Mouse (Mus musculus) limb, embryonic 11.5 days (tissue): Measurements from ENCODE around the gene Vmn2r120. TPM values are rescaled to one million over a fixed set of nuclear protein-coding genes. Genes with fewer than 3 reads are reported as not detected.
"Not testable (repeated sequence)": the region's sequence is repeated elsewhere in the genome, so short reads cannot be mapped to it uniquely, and the experiment has no call there.

Source experiments
- ATAC-seq: fragments of 200-750 bp; cut with Nextera tagmentation; 2 replicates; pipeline ENCODE4 v1.8.0; 2017; ENCODE audit warnings: low read depth; ENCODE audit not compliant: insufficient number of reproducible peaks, low FRiP score, low TSS enrichment
- DNase-seq: peaks from one replicate; pipeline ENCODE4 v3.0.0-alpha.2; 2015; ENCODE audit warnings: low spot score
- H3K27ac ChIP-seq: fragments of 300-500 bp; sonication (generic); replicated peaks from 2 replicates; pipeline ENCODE4 v1.5.1; 2014; ENCODE audit warnings: low read depth, mild to moderate bottlenecking, low read length
- H3K27me3 ChIP-seq: fragments of 300-500 bp; sonication (generic); 2 replicates; pipeline ENCODE4 v1.6.1; 2014; ENCODE audit warnings: mild to moderate bottlenecking, low read length, mixed read lengths; ENCODE audit not compliant: control insufficient read depth, insufficient read depth
- H3K36me3 ChIP-seq: fragments of 300-500 bp; sonication (generic); 2 replicates; pipeline ENCODE4 v1.6.1; 2014; ENCODE audit warnings: mild to moderate bottlenecking, low read length, moderate library complexity, mixed read lengths; ENCODE audit not compliant: control insufficient read depth, insufficient read depth
- H3K4me1 ChIP-seq: fragments of 300-500 bp; sonication (generic); 2 replicates; pipeline ENCODE4 v1.6.1; 2014; ENCODE audit warnings: low read length, mixed read lengths; ENCODE audit not compliant: control insufficient read depth, insufficient read depth
- H3K4me2 ChIP-seq: fragments of 300-500 bp; sonication (generic); 2 replicates; pipeline ENCODE4 v1.6.1; 2014; ENCODE audit warnings: low read depth, mild to moderate bottlenecking, moderate library complexity; ENCODE audit not compliant: severe bottlenecking
- H3K4me3 ChIP-seq: fragments of 300-500 bp; sonication (generic); 2 replicates; pipeline ENCODE4 v1.5.1; 2014; ENCODE audit warnings: low read depth, low read length
- H3K9ac ChIP-seq: fragments of 300-500 bp; sonication (generic); 2 replicates; pipeline ENCODE4 v1.6.1; 2014; ENCODE audit warnings: mild to moderate bottlenecking, low read length
- H3K9me3 ChIP-seq: fragments of 300-500 bp; sonication (generic); 2 replicates; pipeline ENCODE4 v1.6.1; 2016; ENCODE audit warnings: low read length; ENCODE audit not compliant: control insufficient read depth
- WGBS: fragments of 180-500 bp; shearing (Covaris S2); extraction: QIAGEN DNeasy Blood & Tissue Kit; methylation state at CpG from one replicate; pipeline ENCODE4 v1.1.7; 2014; 5-methylcytosine and 5-hydroxymethylcytosine counted together
- polyA plus RNA-seq: library from polyadenylated mRNA; unstranded; fragments of >200 nt; fragmentation: Nextera tagmentation; extraction: Ambion mirVana; gene quantifications from 2 replicates; pipeline ENCODE4 v1.2.1, GENCODE M21; 2014

Gene Vmn2r120
- not detected in 2 replicates for polyA plus RNA-seq

GRCm38 (mm10) chr17:57545405-57545804 lies at the start of gene Vmn2r120:
Gene Vmn2r120 (minus strand): TSS chr17:57545505.
- no peaks in the 10 kb centered on the region for H3K36me3 ChIP-seq
- H3K9ac ChIP-seq = no peak within 1 kb of the TSS
- H3K4me2 ChIP-seq = no peak within 1 kb of the TSS
- DNase-seq (no peak), ATAC-seq (no peak)
- no peaks in the 10 kb centered on the region for H3K27me3 ChIP-seq
- 89% methylated on average over 1 of the region's 1 CpGs for WGBS
- H3K4me1 ChIP-seq = no peaks in the 10 kb centered on the region
- no peaks in the 10 kb centered on the region for H3K9me3 ChIP-seq
- no peak within 1 kb of the TSS for H3K27ac ChIP-seq
- H3K4me3 ChIP-seq = no peak within 1 kb of the TSS

- H3K4me1 ChIP-seq, DNase-seq, ATAC-seq, H3K36me3 ChIP-seq, H3K4me2 ChIP-seq, H3K9ac ChIP-seq, H3K27me3 ChIP-seq, H3K4me3 ChIP-seq, H3K27ac ChIP-seq, H3K9me3 ChIP-seq: not testable (repeated sequence)
- WGBS = 91% methylated on average over 6 of the region's 6 CpGs
These were observed 42.0 kb upstream of the Vmn2r120 start for GRCm38 (mm10) chr17:57587273-57587672.

DNA sequence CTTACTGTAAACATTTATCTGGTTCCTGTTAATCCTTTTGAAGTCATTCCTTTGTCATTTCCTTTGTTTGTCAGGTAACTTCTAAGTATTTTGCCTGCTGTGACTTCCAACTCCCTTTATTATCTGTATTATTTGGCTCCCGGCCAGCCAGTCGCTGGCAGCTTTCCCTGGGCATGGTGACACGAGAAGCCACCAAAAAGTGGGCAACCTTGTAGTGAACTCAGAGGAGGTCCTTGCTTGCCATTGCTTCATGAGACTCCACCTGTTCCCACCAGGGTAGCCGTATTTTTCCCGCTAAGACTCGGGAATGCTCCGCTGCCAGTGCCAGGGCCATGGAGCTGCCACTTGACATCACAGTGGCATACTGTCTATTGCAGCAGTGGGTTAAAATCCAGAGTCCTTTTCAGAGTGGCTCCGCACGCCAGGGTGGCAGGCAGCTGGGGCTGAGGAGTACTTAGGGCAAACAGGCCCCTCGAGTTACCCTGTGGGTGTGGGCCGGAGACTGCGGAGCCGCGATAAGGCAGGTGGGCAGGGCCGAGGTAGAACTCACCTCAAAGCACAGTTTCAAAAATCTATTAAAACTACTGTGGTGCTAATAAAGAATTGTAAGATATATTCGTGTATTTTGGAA lies 28.9 kb upstream of the Vmn2r120 start:
- H3K4me1 ChIP-seq = no peaks in the 10 kb centered on the region
- H3K9ac ChIP-seq = no peak overlapping the region
- no peak overlapping the region for H3K4me3 ChIP-seq
- no peak overlapping the region for H3K4me2 ChIP-seq
- ATAC-seq (no peak), DNase-seq (no peak)
- H3K9me3 ChIP-seq = no peaks in the 10 kb centered on the region
- H3K27ac ChIP-seq = no peak overlapping the region
- H3K36me3 ChIP-seq = no peaks in the 10 kb centered on the region
- WGBS = 84% methylated on average over 16 of the region's 16 CpGs
- no peaks in the 10 kb centered on the region for H3K27me3 ChIP-seq

Other genes with a start within 250 kb of the Vmn2r120 start
- 1.3 and 1.6 TPM in 2 replicates for gene Adgre1, start 186.8 kb downstream of the Vmn2r120 start, polyA plus RNA-seq
- not detected in 2 replicates for gene Gm21834, start 196.7 kb upstream of the Vmn2r120 start, polyA plus RNA-seq
- not detected in 2 replicates for gene Cntnap5c, start 224.1 kb upstream of the Vmn2r120 start, polyA plus RNA-seq